Mouse (Mus musculus): ENCODE results near the gene Klri2. TPM values are rescaled to one million over a fixed set of nuclear protein-coding genes. Genes with fewer than 3 reads are reported as not detected.
"Not testable (repeated sequence)": the region's sequence is repeated elsewhere in the genome, so short reads cannot be mapped to it uniquely, and the experiment has no call there.

The Klri2 gene
- polyA plus RNA-seq (2016; fragmentation: Nextera tagmentation; extraction: Ambion mirVana) = 0.04 TPM in 1 of 2 replicates, not detected in the other

DNA sequence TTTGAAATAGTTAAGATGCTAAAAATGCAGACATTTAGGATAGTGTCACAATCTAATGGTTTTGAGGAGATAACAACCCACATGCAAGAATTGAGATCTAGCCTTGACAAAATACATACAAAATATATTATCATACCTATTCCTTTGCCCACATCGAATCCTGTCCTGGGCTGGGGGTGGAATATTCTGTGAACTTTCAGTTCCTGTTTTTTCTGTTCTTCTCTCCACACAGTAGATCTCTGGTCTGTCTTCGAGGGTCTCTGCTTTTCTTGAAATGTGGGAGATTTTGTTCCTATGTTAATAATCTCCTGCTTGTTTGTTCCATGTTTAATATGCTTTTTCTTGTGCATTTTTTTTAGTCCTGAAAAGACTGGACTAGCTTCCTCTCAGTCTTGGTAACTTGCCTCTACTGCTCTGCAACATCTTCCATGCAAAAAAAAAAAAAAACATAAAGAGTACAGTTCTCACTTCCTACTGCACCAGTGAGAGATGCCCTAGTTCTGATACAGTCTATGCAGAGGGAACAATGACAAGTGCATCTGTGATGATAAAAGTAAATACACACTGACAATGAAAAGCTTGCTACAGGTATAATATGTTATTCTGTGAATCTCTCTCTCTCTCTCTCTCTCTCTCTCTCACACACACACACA is at the start of gene Klri2:
Gene Klri2, minus strand, starts transcription at position 416 of the 653 bp plus-strand sequence.
- H3K27ac ChIP-seq = no peak within 1 kb of the TSS
- no peak within 1 kb of the TSS for H3K4me3 ChIP-seq
- no peak within 1 kb of the TSS for H3K4me2 ChIP-seq
- H3K36me3 ChIP-seq = no peaks in the 10 kb centered on the region
- ATAC-seq = no peak
- H3K9ac ChIP-seq = no peak within 1 kb of the TSS
- no peaks in the 10 kb centered on the region for H3K27me3 ChIP-seq (replicated peaks)
- WGBS (ENCODE audit: insufficient replicate concordance) = 42% methylated on average over 2 of the region's 2 CpGs
- H3K9me3 ChIP-seq (replicated peaks) = no peaks in the 10 kb centered on the region
- no peaks in the 10 kb centered on the region for H3K4me1 ChIP-seq

DNA sequence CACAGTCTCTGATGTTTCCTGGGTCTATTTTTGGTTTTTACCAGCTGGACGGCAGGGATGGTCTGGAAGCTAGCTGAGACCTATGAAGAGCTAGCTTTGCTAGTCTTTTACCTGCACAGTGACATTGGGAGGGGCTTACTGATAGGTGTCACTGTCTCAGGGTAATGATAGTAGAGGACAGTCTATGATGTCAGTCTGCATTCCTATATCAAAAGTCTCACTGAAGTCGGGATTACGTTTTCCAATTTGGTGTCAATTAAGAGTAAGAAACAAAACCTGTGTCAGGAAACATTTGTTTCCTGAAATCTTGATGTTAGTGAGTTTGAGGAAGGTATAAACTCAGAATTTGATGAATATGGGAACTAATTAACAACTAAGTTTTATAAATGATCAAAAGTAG is 43.9 kb upstream of the Klri2 start, which contains the start of gene Gm156:
Gene Gm156, minus strand, starts transcription at position 101 of the 400 bp plus-strand sequence.
- H3K4me1 ChIP-seq; ATAC-seq; H3K27ac ChIP-seq; H3K4me3 ChIP-seq; H3K9me3 ChIP-seq (replicated peaks); H3K27me3 ChIP-seq (replicated peaks); H3K9ac ChIP-seq; H3K36me3 ChIP-seq; H3K4me2 ChIP-seq: not testable (repeated sequence)
- WGBS (ENCODE audit: insufficient replicate concordance) = 67% methylated on average over 3 of the region's 3 CpGs

DNA sequence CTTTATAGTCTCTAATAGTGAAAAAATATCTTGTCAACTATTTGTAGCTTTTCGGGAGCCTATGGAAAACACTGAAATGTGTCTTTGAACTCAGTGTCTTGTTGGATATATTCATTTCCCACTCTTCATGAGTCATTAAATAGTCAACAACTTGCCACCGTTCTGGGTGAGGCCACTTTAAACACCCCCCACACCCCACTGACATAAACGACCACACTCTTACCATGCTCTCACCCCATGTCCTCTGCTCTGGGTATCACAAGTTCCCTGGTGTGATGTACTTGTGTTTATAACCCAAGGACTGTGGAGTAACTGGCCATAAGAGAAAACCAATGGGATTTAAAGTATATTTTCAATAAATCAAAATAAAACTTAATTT is 7.4 kb upstream of the Klri2 start:
- H3K9ac ChIP-seq = no peak overlapping the region
- H3K27me3 ChIP-seq (replicated peaks) = no peaks in the 10 kb centered on the region
- no peak overlapping the region for H3K4me3 ChIP-seq
- H3K36me3 ChIP-seq = no peaks in the 10 kb centered on the region
- no peaks in the 10 kb centered on the region for H3K4me1 ChIP-seq
- H3K27ac ChIP-seq = no peak overlapping the region
- H3K4me2 ChIP-seq = no peak overlapping the region
- no peaks in the 10 kb centered on the region for H3K9me3 ChIP-seq (replicated peaks)
- ATAC-seq = no peak
- 61% methylated on average over 3 of the region's 3 CpGs for WGBS (ENCODE audit: insufficient replicate concordance)

DNA sequence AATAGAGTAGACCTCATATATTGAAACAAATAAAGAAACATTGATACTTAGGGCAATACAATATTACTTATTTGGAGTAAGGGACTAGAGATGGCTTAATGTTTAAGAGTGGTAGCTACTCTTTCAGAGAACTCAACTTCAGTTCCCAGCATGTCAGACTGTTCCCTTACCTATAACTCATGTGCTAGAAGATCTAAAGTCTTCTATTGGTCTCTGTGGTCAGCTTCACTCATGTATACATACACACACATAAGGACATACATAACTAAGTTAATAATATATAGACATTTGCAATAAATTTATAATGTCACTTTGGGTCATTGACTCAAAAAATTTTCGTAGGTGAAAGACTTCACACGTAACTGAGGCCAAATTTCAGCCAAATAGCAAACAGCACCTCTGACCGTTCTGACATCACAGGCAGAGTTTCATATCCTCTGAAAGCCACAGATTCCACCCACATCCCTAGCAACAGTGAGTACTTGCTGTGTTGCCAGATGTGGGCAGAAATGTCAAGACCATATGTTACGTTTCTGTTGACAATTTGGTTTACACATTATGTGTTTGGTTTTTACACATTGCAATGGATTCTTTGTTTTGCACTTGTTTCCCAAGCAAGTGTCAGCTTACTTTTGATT is 6.9 kb upstream of the Klri2 start:
- Histone ChIP-seq H3K4me3 (no peak overlapping the region), H3K4me1 (no peaks in the 10 kb centered on the region), H3K9ac (no peak overlapping the region), H3K4me2 (no peak overlapping the region), H3K27ac (no peak overlapping the region), H3K36me3 (no peaks in the 10 kb centered on the region), H3K9me3 (replicated peaks) (no peaks in the 10 kb centered on the region), H3K27me3 (replicated peaks) (no peaks in the 10 kb centered on the region)
- ATAC-seq = no peak
- WGBS (ENCODE audit: insufficient replicate concordance) = 55% methylated on average over 4 of the region's 4 CpGs

DNA sequence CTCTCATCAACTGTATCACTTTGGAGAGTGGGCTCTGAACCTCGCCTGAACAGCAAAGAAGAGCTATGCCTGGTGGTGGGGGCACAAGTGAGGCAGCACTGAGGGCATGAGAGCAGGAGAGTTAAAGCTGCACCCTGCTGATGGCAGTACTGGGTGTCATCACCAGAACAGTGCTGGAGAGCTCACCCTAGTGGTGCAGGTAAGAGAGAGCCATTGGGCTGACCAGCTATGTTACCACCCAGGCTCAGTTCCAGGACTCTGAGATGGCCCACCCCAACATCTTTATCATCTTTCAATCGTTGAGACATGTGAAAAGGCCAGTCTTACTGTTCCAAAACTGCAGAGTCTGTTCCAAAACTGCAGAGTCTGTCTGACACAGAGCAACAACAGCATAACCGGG is 5.9 kb upstream of the Klri2 start:
- Histone ChIP-seq H3K27me3 (replicated peaks) (no peaks in the 10 kb centered on the region), H3K36me3 (no peaks in the 10 kb centered on the region), H3K9me3 (replicated peaks) (no peaks in the 10 kb centered on the region), H3K27ac (no peak overlapping the region), H3K4me3 (no peak overlapping the region), H3K4me1 (no peaks in the 10 kb centered on the region), H3K9ac (no peak overlapping the region), H3K4me2 (no peak overlapping the region)
- ATAC-seq = peak; percentile 21; the same call in 1 of the 2 replicates
- 42% methylated on average over 3 of the region's 3 CpGs for WGBS (ENCODE audit: insufficient replicate concordance)

DNA sequence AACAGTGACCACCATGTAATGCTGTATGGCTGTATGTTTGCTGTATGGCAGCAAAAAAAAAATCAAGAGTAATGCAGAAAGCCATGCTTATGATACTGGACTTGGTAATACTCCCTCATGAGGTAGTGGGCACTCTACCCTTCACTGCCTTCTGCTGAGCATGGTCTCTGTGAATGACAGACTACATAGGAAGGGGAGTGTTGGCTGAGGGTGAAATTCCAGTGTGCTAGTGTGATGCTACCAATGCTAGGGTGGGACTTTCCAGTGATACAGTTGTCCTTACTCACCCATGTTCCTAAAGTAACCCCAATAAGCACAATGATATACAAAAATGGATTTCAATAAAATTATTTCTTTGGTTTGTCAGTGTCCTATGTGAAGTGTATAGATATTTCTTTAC is 3.9 kb downstream of the Klri2 start:
- Histone ChIP-seq H3K36me3 (no peaks in the 10 kb centered on the region), H3K27me3 (replicated peaks) (no peaks in the 10 kb centered on the region), H3K27ac (no peak overlapping the region), H3K4me3 (no peak overlapping the region), H3K9ac (no peak overlapping the region), H3K9me3 (replicated peaks) (no peaks in the 10 kb centered on the region), H3K4me1 (no peaks in the 10 kb centered on the region), H3K4me2 (no peak overlapping the region)
- ATAC-seq = no peak

DNA sequence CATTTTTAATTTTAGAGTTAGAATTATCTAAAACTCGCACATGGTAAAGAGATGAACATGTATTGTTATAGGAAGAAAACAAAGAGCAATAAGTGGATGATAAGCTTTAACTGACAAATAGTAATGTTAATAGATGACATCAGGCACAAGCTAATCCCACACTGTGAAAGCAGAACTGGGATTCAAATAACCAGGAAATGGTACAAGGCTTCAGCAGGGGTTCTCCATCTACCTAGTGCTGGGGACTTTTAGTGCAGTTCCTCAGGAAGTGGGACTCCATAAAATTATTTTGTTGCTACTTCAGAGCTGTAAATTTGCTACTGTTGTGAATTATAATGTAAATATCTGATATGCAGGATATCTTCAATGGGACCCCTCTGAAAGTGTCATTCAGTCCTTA is 13.0 kb downstream of the Klri2 start:
- Histone ChIP-seq H3K9me3 (replicated peaks) (no peaks in the 10 kb centered on the region), H3K9ac (no peak overlapping the region), H3K27ac (no peak overlapping the region), H3K4me3 (no peak overlapping the region), H3K4me1 (no peaks in the 10 kb centered on the region), H3K4me2 (no peak overlapping the region), H3K27me3 (replicated peaks) (no peaks in the 10 kb centered on the region), H3K36me3 (no peaks in the 10 kb centered on the region)
- no peak for ATAC-seq
- 68% methylated on average over 1 of the region's 1 CpGs for WGBS (ENCODE audit: insufficient replicate concordance)

DNA sequence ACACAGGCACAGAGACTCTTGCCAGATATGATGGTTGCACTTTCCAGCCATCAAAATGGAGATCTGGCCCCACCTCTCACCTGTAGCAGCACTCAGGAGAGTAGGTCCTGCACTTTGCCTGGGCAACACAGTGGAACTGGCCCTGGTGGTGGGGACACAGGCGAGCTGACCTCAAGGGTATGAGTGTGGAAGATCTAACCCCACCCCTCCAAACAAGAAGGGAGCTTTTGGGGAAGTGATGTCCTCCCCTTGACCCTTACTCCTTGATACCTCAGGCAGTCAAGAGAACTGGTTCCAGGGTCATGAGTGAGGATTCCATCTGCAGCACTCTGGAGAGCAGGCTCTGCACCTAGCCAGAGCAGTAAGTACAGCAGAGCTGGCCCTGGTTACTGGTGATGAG is 18.9 kb downstream of the Klri2 start:
- ATAC-seq = no peak
- Histone ChIP-seq H3K36me3 (no peaks in the 10 kb centered on the region), H3K4me2 (no peak overlapping the region), H3K27me3 (replicated peaks) (no peaks in the 10 kb centered on the region), H3K4me3 (no peak overlapping the region), H3K9me3 (replicated peaks) (no peaks in the 10 kb centered on the region), H3K4me1 (no peaks in the 10 kb centered on the region), H3K9ac (no peak overlapping the region), H3K27ac (no peak overlapping the region)
- WGBS (ENCODE audit: insufficient replicate concordance) = 39% methylated on average over 1 of the region's 1 CpGs

DNA sequence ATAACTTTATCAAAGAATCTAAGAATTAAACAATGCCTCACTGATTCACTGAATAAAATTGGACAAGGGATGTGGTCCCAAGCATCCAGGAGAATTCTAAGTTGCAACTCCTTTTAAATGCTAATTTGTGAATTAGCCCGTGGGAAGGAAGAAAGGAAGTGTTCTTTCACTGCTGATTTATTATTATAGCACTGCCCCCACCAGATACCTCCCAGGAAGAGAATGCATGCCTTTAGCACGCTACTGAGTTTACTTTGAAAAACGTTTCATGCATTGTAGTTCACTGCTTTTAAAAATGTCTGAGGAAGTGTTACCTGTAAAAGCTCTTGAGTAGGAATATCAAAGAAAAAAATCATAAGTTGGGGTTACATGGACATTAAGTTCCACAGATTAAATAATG is 19.8 kb downstream of the Klri2 start:
- Histone ChIP-seq H3K4me1 (no peaks in the 10 kb centered on the region), H3K36me3 (no peaks in the 10 kb centered on the region), H3K4me2 (no peak overlapping the region), H3K9me3 (replicated peaks) (no peaks in the 10 kb centered on the region), H3K27ac (no peak overlapping the region), H3K9ac (no peak overlapping the region), H3K4me3 (no peak overlapping the region), H3K27me3 (replicated peaks) (no peaks in the 10 kb centered on the region)
- ATAC-seq = no peak
- WGBS (ENCODE audit: insufficient replicate concordance) = 25% methylated on average over 3 of the region's 3 CpGs

DNA sequence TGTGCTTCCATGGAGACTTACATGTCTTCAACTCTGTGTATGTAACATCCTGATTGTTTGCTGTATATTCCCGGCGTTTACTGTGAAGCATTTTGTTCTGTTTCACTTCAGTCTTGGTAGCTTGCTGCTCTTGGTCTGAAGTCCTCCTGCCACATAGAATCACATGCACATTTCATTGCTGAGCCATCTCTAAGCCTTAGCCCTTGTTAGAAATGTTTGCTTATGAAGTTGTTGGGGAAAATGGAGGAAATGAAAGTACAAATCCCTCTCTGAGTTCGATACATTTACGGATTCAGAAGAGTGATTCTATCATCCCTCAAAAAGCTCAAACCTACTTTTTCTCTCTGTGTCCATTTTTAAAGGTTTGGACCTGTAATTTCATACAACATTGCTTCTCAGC is 23.3 kb downstream of the Klri2 start, which contains the start of gene Klri1:
Gene Klri1, minus strand, starts transcription at position 101 of the 400 bp plus-strand sequence.
- Histone ChIP-seq H3K4me1 (no peaks in the 10 kb centered on the region), H3K36me3 (no peaks in the 10 kb centered on the region), H3K27ac (no peak within 1 kb of the TSS), H3K27me3 (replicated peaks) (no peaks in the 10 kb centered on the region), H3K9ac (no peak within 1 kb of the TSS), H3K9me3 (replicated peaks) (no peaks in the 10 kb centered on the region), H3K4me2 (no peak within 1 kb of the TSS), H3K4me3 (no peak within 1 kb of the TSS)
- 79% methylated on average over 4 of the region's 4 CpGs for WGBS (ENCODE audit: insufficient replicate concordance)
- no peak for ATAC-seq

DNA sequence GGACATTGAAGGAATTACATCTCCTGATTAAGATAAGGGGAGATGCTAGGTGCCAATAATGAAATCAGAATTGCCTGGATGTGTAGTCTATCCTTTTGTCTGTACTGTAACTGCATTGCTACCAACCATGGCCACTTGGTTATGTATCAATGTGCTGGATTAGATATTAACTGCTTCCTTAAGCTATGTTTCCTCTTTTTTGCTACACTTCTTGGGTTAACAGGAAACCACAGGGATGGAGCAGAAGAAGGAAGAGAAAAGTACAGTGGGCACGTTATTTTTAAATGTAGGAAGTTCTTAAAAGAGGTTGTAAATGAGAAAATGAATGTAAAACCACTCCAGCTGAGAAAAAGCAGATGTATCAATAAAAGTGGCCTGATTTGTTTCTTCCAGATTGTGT is 26.7 kb downstream of the Klri2 start:
- WGBS (ENCODE audit: insufficient replicate concordance) = 9% methylated on average over 1 of the region's 1 CpGs

DNA sequence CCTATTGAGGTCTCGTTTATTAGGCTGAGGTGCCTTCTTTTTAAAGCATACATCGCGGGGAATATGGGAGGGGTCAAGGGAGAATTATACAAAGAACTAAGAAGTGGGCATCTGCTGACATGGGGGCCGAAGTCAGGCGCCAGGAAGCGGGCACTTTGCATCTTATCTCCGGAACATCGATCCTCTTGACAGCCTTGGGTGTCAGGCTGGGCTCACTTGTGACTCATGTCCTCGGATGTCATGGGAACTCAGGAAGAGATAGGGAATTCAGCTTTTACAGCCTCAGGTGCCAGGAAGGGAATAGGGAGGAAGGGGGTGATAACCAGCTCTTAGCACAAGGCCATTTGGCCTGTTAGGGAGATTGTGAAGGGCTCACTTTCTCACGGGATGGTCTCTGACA is 48.8 kb downstream of the Klri2 start:
- ATAC-seq; H3K27me3 ChIP-seq (replicated peaks); H3K27ac ChIP-seq; H3K9ac ChIP-seq; H3K9me3 ChIP-seq (replicated peaks); H3K4me2 ChIP-seq; H3K36me3 ChIP-seq; H3K4me1 ChIP-seq; H3K4me3 ChIP-seq: not testable (repeated sequence)
- WGBS (ENCODE audit: insufficient replicate concordance) = 42% methylated on average over 10 of the region's 10 CpGs

More for the DNA sequence above, 26.7 kb downstream of the Klri2 start:
- H3K4me1 ChIP-seq = no peaks in the 10 kb centered on the region
- no peak overlapping the region for H3K4me2 ChIP-seq
- no peaks in the 10 kb centered on the region for H3K36me3 ChIP-seq
- ATAC-seq = no peak
- no peaks in the 10 kb centered on the region for H3K9me3 ChIP-seq (replicated peaks)
- no peak overlapping the region for H3K4me3 ChIP-seq
- no peak overlapping the region for H3K9ac ChIP-seq
- H3K27me3 ChIP-seq (replicated peaks) = no peaks in the 10 kb centered on the region
- no peak overlapping the region for H3K27ac ChIP-seq

DNA sequence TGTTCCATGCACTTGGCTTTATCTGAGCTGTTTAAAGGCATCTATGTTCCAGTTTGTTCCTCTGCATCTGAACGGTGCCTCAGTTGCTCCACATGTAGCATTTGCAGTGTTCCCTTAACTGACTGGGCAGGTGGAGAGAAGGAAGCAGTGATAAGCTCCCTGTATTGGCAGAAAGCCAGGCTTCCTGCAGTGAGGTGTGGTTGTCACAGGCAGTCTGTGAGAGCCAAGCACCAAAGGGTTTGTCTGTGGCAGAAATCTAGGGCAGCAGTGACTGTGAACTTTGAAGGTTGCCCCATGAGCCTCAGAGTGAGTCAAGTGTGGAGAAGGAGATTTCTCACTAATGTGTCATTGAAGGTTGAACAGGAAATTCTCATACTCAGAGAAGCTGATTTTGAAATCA is 59.9 kb downstream of the Klri2 start:
- no peak overlapping the region for H3K4me2 ChIP-seq
- ATAC-seq = no peak
- no peaks in the 10 kb centered on the region for H3K27me3 ChIP-seq (replicated peaks)
- H3K27ac ChIP-seq = no peak overlapping the region
- no peaks in the 10 kb centered on the region for H3K36me3 ChIP-seq
- H3K9ac ChIP-seq = no peak overlapping the region
- no peaks in the 10 kb centered on the region for H3K9me3 ChIP-seq (replicated peaks)
- H3K4me1 ChIP-seq = no peaks in the 10 kb centered on the region
- 30% methylated on average over 1 of the region's 1 CpGs for WGBS (ENCODE audit: insufficient replicate concordance)
- no peak overlapping the region for H3K4me3 ChIP-seq
